Mouse (Mus musculus): ENCODE measurements around the gene Fra10ac1. TPM values are rescaled to one million over a fixed set of nuclear protein-coding genes. Genes with fewer than 3 reads are reported as not detected.

Fra10ac1 gene
- polyA plus RNA-seq, 1 experiment from 2014 or later, result 33.7 TPM

- no peaks in the 10 kb centered on the region for H3K9me3 ChIP-seq
- peak overlapping the region; percentile 82 for H3K4me3 ChIP-seq (replicated peaks)
- H3K27me3 ChIP-seq (replicated peaks), result no peaks in the 10 kb centered on the region
- no peaks in the 10 kb centered on the region for H3K36me3 ChIP-seq
- H3K27ac ChIP-seq, result peak overlapping the region; percentile 93
- H3K9ac ChIP-seq, result no peak overlapping the region
- no peak for ATAC-seq (ENCODE audit: insufficient read depth, low FRiP score, low read depth)
- H3K4me1 ChIP-seq, result peaks cover 5% of the 10 kb centered on the region; the same call in 1 of the 2 replicates
- 11% methylated on average over 9 of the region's 9 CpGs for WGBS
- H3K4me2 ChIP-seq, result peak overlapping the region; percentile 78
Measured at GRCm38 (mm10) chr19:38224685-38225060, 717 bp upstream of the Fra10ac1 start.

GRCm38 (mm10) chr19:38223356-38223904 lies 526 bp downstream of the Fra10ac1 start:
- Histone ChIP-seq H3K9me3 (no peaks in the 10 kb centered on the region), H3K27me3 (replicated peaks) (no peaks in the 10 kb centered on the region), H3K27ac (peak overlapping the region; percentile 93), H3K9ac (peak overlapping the region; percentile 33), H3K4me2 (peak overlapping the region; percentile 78), H3K36me3 (0 out of 2 replicates have a peak, but pooled peaks cover 1% of the 10 kb centered on the region), H3K4me1 (peaks cover 5% of the 10 kb centered on the region; the same call in 1 of the 2 replicates), H3K4me3 (replicated peaks) (peak overlapping the region; percentile 82)
- peak; percentile 16; the same call in 1 of the 2 replicates for ATAC-seq (ENCODE audit: insufficient read depth, low FRiP score, low read depth)
- WGBS, result 10% methylated on average over 12 of the region's 12 CpGs

DNA sequence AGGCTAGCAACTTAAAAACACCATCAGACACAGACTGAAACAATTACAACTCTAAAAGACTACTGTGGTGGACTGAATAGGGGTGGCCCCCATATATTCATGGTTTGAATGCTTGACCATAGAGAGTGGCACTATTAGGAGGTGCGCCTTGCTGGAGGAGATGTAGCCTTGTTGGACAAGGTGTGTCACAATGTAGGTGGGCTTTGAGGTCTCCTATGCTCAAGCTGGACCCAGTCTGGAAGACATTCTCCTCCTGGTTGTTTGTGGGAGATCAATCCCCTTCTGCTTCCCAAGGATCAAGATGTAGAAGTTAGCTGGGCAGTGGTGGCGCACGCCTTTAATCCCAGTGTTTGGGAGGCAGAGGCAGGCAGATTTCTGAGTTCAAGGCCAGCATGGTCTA lies 6.3 kb downstream of the Fra10ac1 start:
- ATAC-seq (ENCODE audit: insufficient read depth, low FRiP score, low read depth), result no peak
- no peaks in the 10 kb centered on the region for H3K9me3 ChIP-seq
- no peaks in the 10 kb centered on the region for H3K27me3 ChIP-seq (replicated peaks)
- no peak overlapping the region for H3K4me2 ChIP-seq
- H3K36me3 ChIP-seq, result peaks cover 5% of the 10 kb centered on the region; the same call in 1 of the 2 replicates
- no peak overlapping the region for H3K27ac ChIP-seq
- 97% methylated on average over 3 of the region's 3 CpGs for WGBS
- no peaks in the 10 kb centered on the region for H3K4me1 ChIP-seq
- H3K4me3 ChIP-seq (replicated peaks), result no peak overlapping the region
- H3K9ac ChIP-seq, result no peak overlapping the region

DNA sequence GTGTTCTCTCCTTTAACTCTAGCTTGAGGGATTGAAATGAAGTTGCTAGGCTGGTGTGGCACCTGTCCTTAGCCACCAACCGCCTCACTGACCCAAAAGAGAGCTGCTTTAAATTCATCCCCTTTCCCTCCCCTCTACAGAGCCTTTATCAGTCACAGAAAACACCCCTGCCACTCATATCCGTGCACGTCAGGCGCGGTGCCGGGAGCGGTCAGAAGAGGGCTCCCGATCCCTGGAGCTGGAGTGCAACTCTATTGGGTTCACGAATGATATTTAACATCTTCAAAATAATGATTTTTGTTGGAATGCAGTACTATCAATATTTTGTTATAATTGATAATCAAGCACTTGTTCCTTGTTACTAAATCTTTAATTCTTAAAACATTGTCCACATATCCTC lies 17.3 kb downstream of the Fra10ac1 start:
- peaks cover 10% of the 10 kb centered on the region; the same call in 1 of the 2 replicates for H3K36me3 ChIP-seq
- no peaks in the 10 kb centered on the region for H3K27me3 ChIP-seq (replicated peaks)
- no peak overlapping the region for H3K4me2 ChIP-seq
- WGBS, result 48% methylated on average over 9 of the region's 9 CpGs
- no peak overlapping the region for H3K27ac ChIP-seq
- H3K4me1 ChIP-seq, result no peaks in the 10 kb centered on the region
- H3K9ac ChIP-seq, result no peak overlapping the region
- no peak for ATAC-seq (ENCODE audit: insufficient read depth, low FRiP score, low read depth)
- H3K9me3 ChIP-seq, result no peaks in the 10 kb centered on the region
- no peak overlapping the region for H3K4me3 ChIP-seq (replicated peaks)

DNA sequence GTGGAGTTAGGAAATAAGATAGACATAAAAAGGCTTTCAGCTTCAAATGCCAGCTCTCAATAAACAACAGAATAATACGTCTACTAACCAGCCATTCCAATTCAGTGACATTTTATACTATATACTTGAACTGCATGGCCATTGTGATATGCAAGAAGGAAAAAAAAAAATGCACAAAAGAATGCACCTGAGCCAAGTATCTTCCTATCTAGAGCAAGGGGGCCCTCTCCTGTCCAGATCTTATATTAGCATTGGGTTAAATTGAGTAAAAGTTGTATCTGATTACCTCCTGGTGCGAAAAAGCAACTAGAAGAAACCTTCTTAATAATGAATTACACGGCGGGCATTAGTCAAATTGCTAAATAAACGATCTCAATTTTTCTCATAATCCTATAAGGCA lies 25.2 kb downstream of the Fra10ac1 start:
- no peak overlapping the region for H3K4me2 ChIP-seq
- H3K9ac ChIP-seq, result no peak overlapping the region
- no peak for ATAC-seq (ENCODE audit: insufficient read depth, low FRiP score, low read depth)
- no peaks in the 10 kb centered on the region for H3K9me3 ChIP-seq
- no peak overlapping the region for H3K4me3 ChIP-seq (replicated peaks)
- H3K27ac ChIP-seq, result no peak overlapping the region
- H3K4me1 ChIP-seq, result no peaks in the 10 kb centered on the region
- WGBS, result 74% methylated on average over 5 of the region's 5 CpGs
- no peaks in the 10 kb centered on the region for H3K27me3 ChIP-seq (replicated peaks)
- peaks cover 14% of the 10 kb centered on the region; the same call in 1 of the 2 replicates for H3K36me3 ChIP-seq

DNA sequence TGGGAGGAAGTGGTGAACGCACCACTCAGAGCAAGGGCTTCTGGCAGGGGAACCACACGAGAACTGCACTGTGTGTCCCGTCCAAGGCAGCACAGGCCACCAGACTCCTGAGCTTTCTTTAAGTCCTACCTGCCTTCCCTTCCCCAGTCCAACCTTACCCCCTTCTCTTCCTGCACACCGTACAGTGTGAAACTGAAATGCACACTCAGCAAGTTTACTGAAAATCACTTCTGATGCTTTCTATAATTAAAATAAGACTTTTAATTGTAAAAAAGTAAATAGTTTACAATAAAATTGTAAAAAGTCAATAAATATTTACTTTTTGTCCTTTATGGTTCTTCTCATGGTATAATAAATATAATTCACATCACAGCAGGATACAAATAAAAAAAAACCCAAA lies 28.7 kb downstream of the Fra10ac1 start:
- WGBS, result 97% methylated on average over 4 of the region's 4 CpGs
- ATAC-seq (ENCODE audit: insufficient read depth, low FRiP score, low read depth), result no peak

DNA sequence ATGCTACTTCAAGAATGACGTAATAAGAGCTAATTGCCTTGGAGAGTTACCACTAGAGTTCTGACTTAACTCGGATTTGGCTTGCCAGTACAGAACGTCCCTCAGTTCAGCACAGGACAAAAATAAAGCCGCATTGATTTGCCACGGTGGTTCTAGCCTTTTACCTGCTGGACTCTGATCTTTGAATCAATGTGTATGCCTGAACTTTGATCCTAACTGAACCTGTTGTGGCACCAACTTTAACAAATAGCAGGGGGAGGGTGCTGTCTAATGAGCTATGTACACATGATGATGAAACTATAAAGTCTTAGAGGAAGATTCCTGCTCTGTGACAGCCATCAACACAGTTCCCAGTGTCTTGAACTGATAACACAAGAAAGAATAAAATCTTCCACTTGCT lies 32.5 kb downstream of the Fra10ac1 start:
- Histone ChIP-seq H3K36me3 (peaks cover 13% of the 10 kb centered on the region; the same call in 1 of the 2 replicates), H3K4me2 (no peak overlapping the region), H3K27me3 (replicated peaks) (no peaks in the 10 kb centered on the region), H3K9ac (no peak overlapping the region), H3K27ac (no peak overlapping the region), H3K4me3 (replicated peaks) (no peak overlapping the region), H3K4me1 (no peaks in the 10 kb centered on the region), H3K9me3 (no peaks in the 10 kb centered on the region)
- WGBS, result 68% methylated on average over 5 of the region's 5 CpGs
- ATAC-seq (ENCODE audit: insufficient read depth, low FRiP score, low read depth), result no peak; the same call in 1 of the 2 replicates

More for the DNA sequence above, 28.7 kb downstream of the Fra10ac1 start:
- H3K4me2 ChIP-seq, result no peak overlapping the region
- H3K9me3 ChIP-seq, result no peaks in the 10 kb centered on the region
- no peak overlapping the region for H3K27ac ChIP-seq
- no peak overlapping the region for H3K4me3 ChIP-seq (replicated peaks)
- H3K9ac ChIP-seq, result no peak overlapping the region
- no peaks in the 10 kb centered on the region for H3K27me3 ChIP-seq (replicated peaks)
- no peaks in the 10 kb centered on the region for H3K4me1 ChIP-seq
- peaks cover 8% of the 10 kb centered on the region; the same call in 1 of the 2 replicates for H3K36me3 ChIP-seq

GRCm38 (mm10) chr19:38190606-38191005 lies 33.4 kb downstream of the Fra10ac1 start:
- Histone ChIP-seq H3K9ac (no peak overlapping the region), H3K4me1 (no peaks in the 10 kb centered on the region), H3K27me3 (replicated peaks) (no peaks in the 10 kb centered on the region), H3K4me2 (no peak overlapping the region), H3K27ac (no peak overlapping the region), H3K36me3 (peaks cover 13% of the 10 kb centered on the region; the same call in 1 of the 2 replicates), H3K4me3 (replicated peaks) (no peak overlapping the region), H3K9me3 (no peaks in the 10 kb centered on the region)
- whole genome bisulfite sequencing, result 70% methylated on average over 3 of the region's 3 CpGs
- ATAC-seq (ENCODE audit: insufficient read depth, low FRiP score, low read depth), result no peak

DNA sequence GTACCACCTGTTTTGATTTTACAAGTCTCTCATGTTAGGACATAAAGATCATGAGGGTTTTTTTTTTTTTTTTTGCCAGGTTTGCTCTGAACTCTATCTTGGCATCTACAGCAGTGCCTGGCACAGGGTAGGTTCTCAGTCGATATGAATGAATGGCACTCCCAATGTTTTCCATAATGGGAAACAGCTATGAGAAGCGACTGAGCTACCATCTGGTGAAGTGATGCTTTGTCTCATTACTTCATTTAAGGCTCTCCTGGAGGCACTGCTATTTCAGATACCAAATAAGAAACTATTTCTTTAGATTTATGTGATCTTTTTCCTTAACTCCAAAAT lies 36.6 kb downstream of the Fra10ac1 start:
- no peak overlapping the region for H3K4me2 ChIP-seq
- 84% methylated on average over 2 of the region's 2 CpGs for WGBS
- H3K4me1 ChIP-seq, result no peaks in the 10 kb centered on the region
- peaks cover 9% of the 10 kb centered on the region; the same call in 1 of the 2 replicates for H3K36me3 ChIP-seq
- H3K27me3 ChIP-seq (replicated peaks), result no peaks in the 10 kb centered on the region
- H3K9ac ChIP-seq, result no peak overlapping the region
- ATAC-seq (ENCODE audit: insufficient read depth, low FRiP score, low read depth), result no peak
- H3K4me3 ChIP-seq (replicated peaks), result no peak overlapping the region
- H3K27ac ChIP-seq, result no peak overlapping the region
- no peaks in the 10 kb centered on the region for H3K9me3 ChIP-seq

GRCm38 (mm10) chr19:38186631-38187344 lies 37.2 kb downstream of the Fra10ac1 start:
- no peaks in the 10 kb centered on the region for H3K9me3 ChIP-seq
- peaks cover 12% of the 10 kb centered on the region; the same call in 1 of the 2 replicates for H3K36me3 ChIP-seq
- H3K4me2 ChIP-seq, result no peak overlapping the region
- no peak for ATAC-seq (ENCODE audit: insufficient read depth, low FRiP score, low read depth)
- no peak overlapping the region for H3K4me3 ChIP-seq (replicated peaks)
- no peak overlapping the region for H3K27ac ChIP-seq
- 80% methylated on average over 5 of the region's 5 CpGs for WGBS
- H3K9ac ChIP-seq, result no peak overlapping the region
- no peaks in the 10 kb centered on the region for H3K4me1 ChIP-seq
- no peaks in the 10 kb centered on the region for H3K27me3 ChIP-seq (replicated peaks)

DNA sequence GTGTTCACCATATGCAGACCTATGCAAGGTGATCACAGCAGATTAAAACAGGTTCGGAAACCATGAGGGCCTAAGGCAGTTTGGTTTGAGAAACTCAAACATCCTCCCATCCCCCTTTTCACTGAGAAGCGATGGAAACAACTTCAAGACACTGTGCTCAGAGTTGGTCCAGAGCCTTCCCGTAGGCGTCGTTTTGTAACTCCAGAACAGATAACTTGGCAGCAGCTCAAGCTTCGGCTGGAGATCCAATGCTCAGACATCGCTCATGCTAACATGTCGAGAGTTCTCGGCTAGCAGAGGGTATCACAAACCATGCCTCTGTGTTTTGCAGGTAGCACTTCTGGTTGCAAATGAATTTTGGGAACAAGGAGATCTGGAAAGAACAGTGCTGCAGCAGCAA lies 44.3 kb downstream of the Fra10ac1 start:
- H3K4me2 ChIP-seq, result no peak overlapping the region
- 84% methylated on average over 9 of the region's 9 CpGs for WGBS
- H3K4me1 ChIP-seq, result no peaks in the 10 kb centered on the region
- no peak overlapping the region for H3K9ac ChIP-seq
- H3K27ac ChIP-seq, result no peak overlapping the region
- no peak overlapping the region for H3K4me3 ChIP-seq (replicated peaks)
- no peaks in the 10 kb centered on the region for H3K27me3 ChIP-seq (replicated peaks)
- no peak for ATAC-seq (ENCODE audit: insufficient read depth, low FRiP score, low read depth)
- H3K9me3 ChIP-seq, result no peaks in the 10 kb centered on the region
- 0 out of 2 replicates have a peak, but pooled peaks cover 4% of the 10 kb centered on the region for H3K36me3 ChIP-seq

- Histone ChIP-seq H3K4me2 (no peak overlapping the region), H3K9me3 (no peaks in the 10 kb centered on the region), H3K4me3 (replicated peaks) (no peak overlapping the region), H3K36me3 (no peaks in the 10 kb centered on the region), H3K9ac (no peak overlapping the region), H3K27ac (no peak overlapping the region), H3K4me1 (no peaks in the 10 kb centered on the region), H3K27me3 (replicated peaks) (no peaks in the 10 kb centered on the region)
- 46% methylated on average over 2 of the region's 2 CpGs for WGBS
- ATAC-seq (ENCODE audit: insufficient read depth, low FRiP score, low read depth), result no peak
Measured at GRCm38 (mm10) chr19:38164633-38165032, 59.3 kb downstream of the Fra10ac1 start.
